Mouse (Mus musculus): ENCODE measurements around the gene Fez1. TPM values are rescaled to one million over a fixed set of nuclear protein-coding genes. Genes with fewer than 3 reads are reported as not detected.
A peak's percentile ranks its signal among the peaks of the same experiment; 100 is the strongest.

Gene Fez1
- polyA plus RNA-seq, 1 experiment from 2014 or later, result 74.2 TPM

GRCm38 (mm10) chr9:36881615-36882014 lies 60.0 kb downstream of the Fez1 start:
- Histone ChIP-seq H3K36me3 (replicated peaks) (peaks cover 10% of the 10 kb centered on the region), H3K27ac (replicated peaks) (no peak overlapping the region), H3K27me3 (replicated peaks; ENCODE audit: low read depth, poor library complexity, severe bottlenecking) (no peaks in the 10 kb centered on the region), H3K9me3 (no peaks in the 10 kb centered on the region), H3K4me3 (no peak overlapping the region), H3K4me1 (0 out of 2 replicates have a peak, but pooled peaks cover 5% of the 10 kb centered on the region)
- no peak for DNase-seq (ENCODE audit: low spot score)
- WGBS, result 79% methylated on average over 5 of the region's 5 CpGs

- DNase-seq (ENCODE audit: low spot score), result no peak
- H3K9me3 ChIP-seq, result no peaks in the 10 kb centered on the region
- 43% methylated on average over 8 of the region's 8 CpGs for WGBS
- H3K27ac ChIP-seq (replicated peaks), result no peak overlapping the region
- no peak overlapping the region for H3K4me3 ChIP-seq
- 0 out of 2 replicates have a peak, but pooled peaks cover 5% of the 10 kb centered on the region for H3K4me1 ChIP-seq
- H3K27me3 ChIP-seq (replicated peaks; ENCODE audit: low read depth, poor library complexity, severe bottlenecking), result no peaks in the 10 kb centered on the region
- peaks cover 8% of the 10 kb centered on the region for H3K36me3 ChIP-seq (replicated peaks)
These were observed 60.5 kb downstream of the Fez1 start for GRCm38 (mm10) chr9:36882034-36882745.

DNA sequence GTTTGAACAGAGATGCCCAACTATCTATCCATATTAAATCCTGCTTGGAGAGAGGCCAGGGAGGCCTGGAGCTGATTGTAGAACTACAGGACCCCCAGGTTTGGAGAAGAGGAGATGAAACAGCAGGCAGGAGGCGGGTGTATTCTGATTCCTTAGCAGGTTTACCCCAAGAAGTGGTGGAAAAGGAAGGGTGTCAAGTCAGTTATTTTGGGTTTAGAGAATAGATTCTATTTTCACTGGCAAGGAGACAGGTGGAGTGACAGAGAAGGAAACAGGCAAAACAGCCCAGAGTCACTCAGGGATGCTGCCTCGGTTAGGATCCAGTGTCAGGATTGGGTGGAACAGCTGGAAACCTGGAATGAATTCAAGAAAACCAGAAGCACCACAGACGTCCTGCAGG lies 61.9 kb downstream of the Fez1 start:
- Histone ChIP-seq H3K9me3 (no peaks in the 10 kb centered on the region), H3K36me3 (replicated peaks) (peaks cover 4% of the 10 kb centered on the region), H3K4me1 (0 out of 2 replicates have a peak, but pooled peaks cover 5% of the 10 kb centered on the region), H3K27ac (replicated peaks) (no peak overlapping the region), H3K4me3 (no peak overlapping the region), H3K27me3 (replicated peaks; ENCODE audit: low read depth, poor library complexity, severe bottlenecking) (no peaks in the 10 kb centered on the region)
- DNase-seq (ENCODE audit: low spot score), result no peak
- WGBS, result 65% methylated on average over 3 of the region's 3 CpGs

- Histone ChIP-seq H3K4me3 (no peak overlapping the region), H3K9me3 (no peaks in the 10 kb centered on the region), H3K4me1 (0 out of 2 replicates have a peak, but pooled peaks cover 5% of the 10 kb centered on the region), H3K27ac (replicated peaks) (no peak overlapping the region), H3K36me3 (replicated peaks) (no peaks in the 10 kb centered on the region), H3K27me3 (replicated peaks; ENCODE audit: low read depth, poor library complexity, severe bottlenecking) (no peaks in the 10 kb centered on the region)
- peak; percentile 40 for DNase-seq (ENCODE audit: low spot score)
- 66% methylated on average over 3 of the region's 3 CpGs for WGBS
These were observed 63.6 kb downstream of the Fez1 start for GRCm38 (mm10) chr9:36885237-36885636.

GRCm38 (mm10) chr9:36890552-36890951 lies 68.9 kb downstream of the Fez1 start:
- no peaks in the 10 kb centered on the region for H3K4me1 ChIP-seq
- 29% methylated on average over 4 of the region's 4 CpGs for WGBS
- no peaks in the 10 kb centered on the region for H3K27me3 ChIP-seq (replicated peaks; ENCODE audit: low read depth, poor library complexity, severe bottlenecking)
- no peaks in the 10 kb centered on the region for H3K9me3 ChIP-seq
- no peak overlapping the region for H3K27ac ChIP-seq (replicated peaks)
- peak; percentile 68 for DNase-seq (ENCODE audit: low spot score)
- no peak overlapping the region for H3K4me3 ChIP-seq
- peaks cover 44% of the 10 kb centered on the region for H3K36me3 ChIP-seq (replicated peaks)

DNA sequence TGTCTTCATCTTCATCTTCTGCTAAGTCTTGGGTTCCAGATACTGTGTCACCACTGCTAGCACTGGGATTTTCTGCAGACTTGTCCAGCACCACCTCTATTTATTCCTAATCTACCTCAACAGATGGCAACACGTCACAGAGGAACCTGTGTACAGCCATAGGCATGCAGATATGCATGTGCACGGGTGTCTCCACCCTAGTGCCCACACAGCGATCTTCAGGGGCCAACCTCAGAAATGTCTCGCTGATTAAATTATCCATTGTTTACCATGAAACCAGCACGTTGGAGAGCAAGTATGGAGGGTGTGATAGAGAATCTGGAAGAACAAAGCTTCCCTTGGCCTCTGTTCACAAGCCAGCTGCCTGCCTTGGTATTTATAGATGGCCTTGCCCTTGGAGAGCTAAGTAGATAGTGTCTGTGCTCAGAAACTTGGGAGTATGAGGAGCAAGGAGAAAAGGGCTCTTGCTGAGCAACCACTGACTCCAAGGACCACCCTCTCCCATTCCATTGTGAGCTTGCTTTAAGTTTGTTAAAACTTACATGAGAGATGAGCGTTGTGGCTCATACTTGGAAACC lies 71.8 kb downstream of the Fez1 start:
- no peaks in the 10 kb centered on the region for H3K9me3 ChIP-seq
- no peaks in the 10 kb centered on the region for H3K27me3 ChIP-seq (replicated peaks; ENCODE audit: low read depth, poor library complexity, severe bottlenecking)
- H3K4me1 ChIP-seq, result no peaks in the 10 kb centered on the region
- H3K36me3 ChIP-seq (replicated peaks), result peaks cover 50% of the 10 kb centered on the region
- no peak overlapping the region for H3K4me3 ChIP-seq
- no peak overlapping the region for H3K27ac ChIP-seq (replicated peaks)
- WGBS, result 83% methylated on average over 6 of the region's 6 CpGs
- DNase-seq (ENCODE audit: low spot score), result no peak

DNA sequence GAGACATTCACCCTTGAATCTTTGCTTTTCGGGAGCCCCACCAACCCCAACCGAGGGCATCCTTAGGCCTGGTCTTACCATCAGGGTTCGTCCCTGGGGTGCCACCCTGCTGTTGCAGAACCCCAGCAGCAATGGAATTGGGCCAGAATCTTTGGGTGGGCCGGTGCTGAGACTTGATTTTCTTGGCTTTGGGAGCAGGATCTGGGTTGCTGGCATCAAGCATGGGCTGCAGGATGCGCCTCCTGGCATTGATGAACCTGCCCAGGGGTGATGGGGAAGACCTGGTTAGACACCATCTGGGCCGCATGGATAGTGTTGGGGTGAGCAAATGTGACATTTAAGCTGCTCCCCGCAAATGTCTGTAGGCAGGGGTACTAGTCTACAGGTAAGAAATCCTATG lies 72.6 kb downstream of the Fez1 start:
- Histone ChIP-seq H3K36me3 (replicated peaks) (peaks cover 57% of the 10 kb centered on the region), H3K4me3 (no peak overlapping the region), H3K9me3 (no peaks in the 10 kb centered on the region), H3K27ac (replicated peaks) (no peak overlapping the region), H3K27me3 (replicated peaks; ENCODE audit: low read depth, poor library complexity, severe bottlenecking) (no peaks in the 10 kb centered on the region), H3K4me1 (no peaks in the 10 kb centered on the region)
- DNase-seq (ENCODE audit: low spot score), result no peak
- 91% methylated on average over 7 of the region's 7 CpGs for WGBS

- no peaks in the 10 kb centered on the region for H3K27me3 ChIP-seq (replicated peaks; ENCODE audit: low read depth, poor library complexity, severe bottlenecking)
- no peak overlapping the region for H3K27ac ChIP-seq (replicated peaks)
- DNase-seq (ENCODE audit: low spot score), result peak; percentile 61
- WGBS, result 81% methylated on average over 8 of the region's 8 CpGs
- H3K36me3 ChIP-seq (replicated peaks), result peaks cover 63% of the 10 kb centered on the region
- H3K4me1 ChIP-seq, result no peaks in the 10 kb centered on the region
- H3K4me3 ChIP-seq, result no peak overlapping the region
- H3K9me3 ChIP-seq, result no peaks in the 10 kb centered on the region
These were observed 73.5 kb downstream of the Fez1 start for GRCm38 (mm10) chr9:36895009-36895693.

DNA sequence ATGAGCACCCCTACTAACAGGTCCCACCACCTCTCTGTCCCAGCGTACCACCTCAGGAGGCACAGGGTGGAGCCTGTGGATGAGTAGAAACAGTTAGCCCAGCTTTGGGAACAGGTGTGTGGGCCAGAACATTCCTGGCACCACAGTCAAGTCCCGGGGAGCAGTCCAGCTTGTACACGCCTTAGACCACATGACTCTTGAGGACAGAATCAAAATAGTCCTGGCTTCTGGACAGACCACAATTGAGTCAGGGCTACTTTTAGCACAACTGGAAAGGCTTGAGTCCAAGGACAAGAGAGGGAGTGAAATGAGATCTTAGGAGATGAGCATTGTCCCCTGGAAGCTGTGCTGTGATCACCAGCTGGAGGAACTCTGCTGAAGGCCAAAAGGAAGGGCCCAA lies 76.9 kb downstream of the Fez1 start:
- H3K27me3 ChIP-seq (replicated peaks; ENCODE audit: low read depth, poor library complexity, severe bottlenecking), result no peaks in the 10 kb centered on the region
- DNase-seq (ENCODE audit: low spot score), result no peak
- H3K36me3 ChIP-seq (replicated peaks), result peaks cover 49% of the 10 kb centered on the region
- H3K4me1 ChIP-seq, result no peaks in the 10 kb centered on the region
- no peaks in the 10 kb centered on the region for H3K9me3 ChIP-seq
- 99% methylated on average over 3 of the region's 3 CpGs for whole genome bisulfite sequencing
- no peak overlapping the region for H3K27ac ChIP-seq (replicated peaks)
- no peak overlapping the region for H3K4me3 ChIP-seq

GRCm38 (mm10) chr9:36900464-36900863 lies 78.8 kb downstream of the Fez1 start:
- Histone ChIP-seq H3K36me3 (replicated peaks) (peaks cover 43% of the 10 kb centered on the region), H3K4me1 (no peaks in the 10 kb centered on the region)
- 88% methylated on average over 4 of the region's 4 CpGs for WGBS

DNA sequence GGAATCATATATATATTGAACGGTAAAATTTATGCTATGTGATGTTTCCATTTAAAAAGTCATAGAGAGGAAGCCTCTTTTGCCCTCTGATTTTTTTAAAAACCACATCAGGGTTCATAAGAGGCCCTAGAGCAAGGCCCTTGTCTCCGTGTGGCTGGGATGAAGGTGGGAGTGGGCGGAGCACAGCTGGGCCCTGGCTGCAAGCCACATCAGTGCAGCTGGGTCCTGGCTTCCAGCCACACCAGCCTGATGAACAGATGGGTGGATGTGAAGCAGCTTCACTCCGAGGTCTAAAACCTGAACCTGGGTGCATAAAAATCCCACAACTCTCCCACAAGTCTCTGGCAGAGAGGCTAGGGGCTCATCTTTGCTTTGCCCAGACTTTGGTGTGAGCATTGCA lies 83.8 kb downstream of the Fez1 start:
- Histone ChIP-seq H3K4me1 (no peaks in the 10 kb centered on the region), H3K27me3 (replicated peaks; ENCODE audit: low read depth, poor library complexity, severe bottlenecking) (no peaks in the 10 kb centered on the region), H3K27ac (replicated peaks) (no peak overlapping the region), H3K36me3 (replicated peaks) (peaks cover 50% of the 10 kb centered on the region), H3K4me3 (no peak overlapping the region), H3K9me3 (no peaks in the 10 kb centered on the region)
- DNase-seq (ENCODE audit: low spot score), result no peak
- WGBS, result 85% methylated on average over 4 of the region's 4 CpGs

More at GRCm38 (mm10) chr9:36900464-36900863, 78.8 kb downstream of the Fez1 start:
- H3K27ac ChIP-seq (replicated peaks), result no peak overlapping the region
- H3K27me3 ChIP-seq (replicated peaks; ENCODE audit: low read depth, poor library complexity, severe bottlenecking), result no peaks in the 10 kb centered on the region
- no peaks in the 10 kb centered on the region for H3K9me3 ChIP-seq
- no peak overlapping the region for H3K4me3 ChIP-seq
- DNase-seq (ENCODE audit: low spot score), result no peak

- Histone ChIP-seq H3K27me3 (replicated peaks; ENCODE audit: low read depth, poor library complexity, severe bottlenecking) (no peaks in the 10 kb centered on the region), H3K36me3 (replicated peaks) (peaks cover 17% of the 10 kb centered on the region), H3K4me3 (0 out of 2 replicates have a peak overlapping the region, but pooled peaks have one; percentile 13), H3K27ac (replicated peaks) (peak overlapping the region; percentile 67), H3K9me3 (no peaks in the 10 kb centered on the region), H3K4me1 (peaks cover 34% of the 10 kb centered on the region)
- WGBS, result 4% methylated on average over 6 of the region's 6 CpGs
- DNase-seq (ENCODE audit: low spot score), result peak; percentile 85
These were observed 94.7 kb downstream of the Fez1 start for GRCm38 (mm10) chr9:36916362-36916761.
